Mouse (Mus musculus): Measurements from ENCODE around the gene Adamtsl3. TPM values are rescaled to one million over a fixed set of nuclear protein-coding genes. Genes with fewer than 3 reads are reported as not detected.

Gene Adamtsl3
- 1 to 10 TPM in 1 of 2 experiments, under 1 TPM in 1; 0.97 to 2.0 TPM for total RNA-seq (2021)
- long read RNA-seq, experiment 1, partial matches to known transcripts, result 1 of 2 reads
- long read RNA-seq, experiment 1, other reads (novel, unspliced or antisense), result 1 of 2 reads
- long read RNA-seq, experiment 2, result 0 reads

- DNase-seq (ENCODE audit: extremely low spot score in 1 of 2, low spot score in 2 of 2), result no peak
- peak within 1 kb of the TSS; percentile 33 for H3K4me3 ChIP-seq
- no peak within 1 kb of the TSS for H3K27ac ChIP-seq
- TF ChIP-seq CTCF (IDR thresholded peaks at IDR 0.05), result no peak
- intact Hi-C loops (cut with DNase I), result no loop called here
Observed at GRCm38 (mm10) chr7:82335211-82336121, at the start of gene Adamtsl3. Gene Adamtsl3 (plus strand): TSS chr7:82335694.

DNA sequence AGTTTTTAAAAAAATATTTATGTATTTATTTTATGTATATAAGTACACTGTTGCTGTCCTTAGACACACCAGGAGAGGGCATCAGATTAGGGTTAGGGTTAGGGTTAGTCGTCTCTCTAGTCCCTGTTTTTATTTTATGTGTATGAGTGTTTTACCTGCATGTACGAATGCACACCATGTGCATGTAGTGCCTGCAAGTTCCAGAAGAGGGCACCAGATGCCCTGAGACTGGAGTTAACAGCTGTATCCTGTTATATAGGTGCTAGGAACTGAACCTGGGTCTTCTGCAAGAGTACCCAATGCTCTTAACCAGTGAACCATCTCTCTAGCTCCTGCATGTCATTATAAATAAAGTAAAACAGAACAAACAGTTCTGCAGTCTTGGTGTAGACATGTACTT, 48.3 kb upstream of the Adamtsl3 start:
- intact Hi-C loops (cut with DNase I), result no loop called here
- no peak overlapping the region for H3K4me3 ChIP-seq

DNA sequence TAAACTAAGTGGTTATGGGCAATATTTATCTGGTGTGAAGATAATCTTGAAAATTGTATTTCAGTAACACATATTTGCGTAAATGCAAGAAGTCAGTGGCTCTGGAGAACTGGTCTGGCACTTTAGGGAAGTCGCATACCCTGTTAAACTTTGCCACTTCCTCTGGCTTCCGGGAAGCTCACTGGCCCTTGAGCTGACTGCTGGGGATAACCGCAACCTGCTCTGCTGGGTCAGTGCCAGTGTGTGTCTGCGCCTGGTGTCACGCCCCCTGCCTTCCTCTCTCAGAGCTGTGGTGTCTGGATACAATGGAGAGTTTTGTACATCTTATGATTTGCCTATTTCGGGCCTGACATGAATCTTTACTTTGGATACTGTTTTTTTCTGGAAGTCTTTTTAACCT, 42.1 kb upstream of the Adamtsl3 start:
- no peak for DNase-seq (ENCODE audit: extremely low spot score in 1 of 2, low spot score in 2 of 2)
- no peak for TF ChIP-seq CTCF (IDR thresholded peaks at IDR 0.05)
- intact Hi-C loops (cut with DNase I), result no loop called here
- H3K27ac ChIP-seq, result no peak overlapping the region
- H3K4me3 ChIP-seq, result no peak overlapping the region

More for the DNA sequence above, 48.3 kb upstream of the Adamtsl3 start:
- no peak for DNase-seq (ENCODE audit: extremely low spot score in 1 of 2, low spot score in 2 of 2)
- peak; percentile 23 for TF ChIP-seq CTCF (IDR thresholded peaks at IDR 0.05)
- no peak overlapping the region for H3K27ac ChIP-seq

- TF ChIP-seq CTCF (IDR thresholded peaks at IDR 0.05), result no peak
- intact Hi-C loops (cut with DNase I), result no loop called here
Observed at GRCm38 (mm10) chr7:82294083-82294482, 41.4 kb upstream of the Adamtsl3 start.

DNA sequence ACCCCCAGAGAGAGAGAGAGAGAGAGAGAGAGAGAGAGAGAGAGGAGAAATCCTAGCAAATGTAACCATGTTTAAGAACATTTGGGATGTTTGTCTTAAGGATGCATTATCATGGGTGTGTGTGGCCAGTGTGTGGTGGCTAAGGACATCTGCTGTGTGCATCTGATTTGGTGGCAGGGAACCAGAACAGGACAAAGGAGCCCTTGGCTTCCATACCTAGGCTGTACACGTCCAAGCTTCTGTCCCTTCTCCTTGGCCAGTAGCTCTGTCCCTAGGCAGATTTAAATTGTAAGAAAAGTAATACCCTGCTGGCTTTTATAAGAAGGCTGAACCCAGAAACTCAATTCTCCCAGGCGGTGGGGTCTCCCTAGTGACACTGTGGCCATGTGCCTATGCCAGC, 40.9 kb upstream of the Adamtsl3 start:
- TF ChIP-seq CTCF (IDR thresholded peaks at IDR 0.05), result no peak
- intact Hi-C loops (cut with DNase I), result no loop called here
- DNase-seq (ENCODE audit: extremely low spot score in 1 of 2, low spot score in 2 of 2), result no peak
- no peak overlapping the region for H3K4me3 ChIP-seq
- no peak overlapping the region for H3K27ac ChIP-seq

More at GRCm38 (mm10) chr7:82294083-82294482, 41.4 kb upstream of the Adamtsl3 start:
- DNase-seq (ENCODE audit: extremely low spot score in 1 of 2, low spot score in 2 of 2), result no peak
- H3K4me3 ChIP-seq, result no peak overlapping the region
- no peak overlapping the region for H3K27ac ChIP-seq

- DNase-seq (ENCODE audit: extremely low spot score in 1 of 2, low spot score in 2 of 2), result no peak
- Histone ChIP-seq H3K27ac (no peak overlapping the region), H3K4me3 (no peak overlapping the region)
- no peak for TF ChIP-seq CTCF (IDR thresholded peaks at IDR 0.05)
- intact Hi-C loops (cut with DNase I), result no loop called here
Observed at GRCm38 (mm10) chr7:82308398-82308797, 27.1 kb upstream of the Adamtsl3 start.

GRCm38 (mm10) chr7:82318515-82318914, 17.0 kb upstream of the Adamtsl3 start:
- Histone ChIP-seq H3K4me3 (no peak overlapping the region), H3K27ac (no peak overlapping the region)
- TF ChIP-seq CTCF (IDR thresholded peaks at IDR 0.05), result no peak
- intact Hi-C loops (cut with DNase I), result no loop called here
- no peak for DNase-seq (ENCODE audit: extremely low spot score in 1 of 2, low spot score in 2 of 2)

DNA sequence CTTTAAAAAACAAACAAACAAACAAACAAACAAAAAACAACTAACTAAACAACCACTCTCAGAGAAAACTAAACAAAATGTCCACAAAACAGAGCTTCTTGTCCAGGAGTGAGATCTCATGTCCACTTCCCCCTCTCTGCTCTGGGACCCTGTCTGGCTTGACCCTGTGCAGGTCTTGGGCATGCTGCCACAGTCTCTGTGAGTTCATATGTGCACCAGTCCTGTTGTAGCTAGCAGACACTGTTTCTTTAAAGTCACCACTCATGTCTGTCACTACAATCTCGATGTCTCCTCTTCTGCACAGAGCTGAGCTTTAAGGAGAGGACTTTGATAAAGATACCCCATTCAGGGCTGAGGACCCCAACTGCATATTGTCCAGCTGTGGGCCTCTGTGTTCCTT, 8.9 kb upstream of the Adamtsl3 start:
- H3K27ac ChIP-seq, result no peak overlapping the region
- intact Hi-C loops (cut with DNase I), result no loop called here
- no peak for TF ChIP-seq CTCF (IDR thresholded peaks at IDR 0.05)
- DNase-seq (ENCODE audit: extremely low spot score in 1 of 2, low spot score in 2 of 2), result no peak
- H3K4me3 ChIP-seq, result no peak overlapping the region

- no peak for TF ChIP-seq CTCF (IDR thresholded peaks at IDR 0.05)
- intact Hi-C loops (cut with DNase I), result no loop called here
- DNase-seq (ENCODE audit: extremely low spot score in 1 of 2, low spot score in 2 of 2), result no peak
- Histone ChIP-seq H3K27ac (no peak overlapping the region), H3K4me3 (no peak overlapping the region)
Observed at GRCm38 (mm10) chr7:82327201-82327600, 8.3 kb upstream of the Adamtsl3 start.

DNA sequence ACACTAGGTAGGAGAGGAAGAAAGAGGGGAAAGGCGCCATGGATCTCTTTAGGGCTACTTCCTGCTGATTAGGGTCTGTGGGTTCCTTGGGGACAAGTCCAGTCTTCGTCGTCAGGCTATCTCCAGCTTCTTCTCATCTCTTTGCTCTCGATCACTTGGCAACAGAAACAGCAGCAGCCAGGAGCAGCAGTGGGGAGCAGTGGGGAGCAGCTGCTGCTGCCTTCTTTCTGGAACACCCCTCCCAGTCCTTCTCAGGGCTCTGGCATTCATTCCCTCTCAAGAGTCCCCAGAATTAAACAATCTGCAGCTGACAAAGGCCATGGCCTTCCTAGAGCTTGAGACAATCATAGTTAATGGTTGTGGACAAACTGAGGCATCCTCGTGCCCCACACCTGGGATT, 7.6 kb upstream of the Adamtsl3 start:
- DNase-seq (ENCODE audit: extremely low spot score in 1 of 2, low spot score in 2 of 2), result no peak
- no peak for TF ChIP-seq CTCF (IDR thresholded peaks at IDR 0.05)
- intact Hi-C loops (cut with DNase I), result no loop called here
- H3K27ac ChIP-seq, result no peak overlapping the region
- no peak overlapping the region for H3K4me3 ChIP-seq

DNA sequence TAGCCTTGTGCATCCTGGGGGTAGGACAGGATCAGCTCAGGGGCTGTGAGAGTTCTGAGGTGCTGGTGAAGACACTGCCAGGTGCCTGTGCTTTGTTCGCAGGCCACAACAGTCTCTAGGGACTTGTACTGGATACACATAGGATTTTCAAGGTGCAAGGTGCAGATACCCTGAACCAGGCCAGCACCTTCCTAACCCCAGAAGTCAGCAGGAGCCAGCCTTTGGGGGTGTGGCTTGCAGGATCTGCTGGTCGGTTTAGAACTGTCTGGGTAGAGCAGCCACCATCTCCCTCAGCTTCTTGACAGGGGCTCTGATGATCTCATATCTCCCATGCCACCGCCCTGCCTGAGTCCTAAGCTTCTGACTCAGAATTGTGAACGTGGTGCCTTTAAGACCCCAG, 5.7 kb upstream of the Adamtsl3 start:
- TF ChIP-seq CTCF (IDR thresholded peaks at IDR 0.05), result no peak
- intact Hi-C loops (cut with DNase I), result no loop called here
- DNase-seq (ENCODE audit: extremely low spot score in 1 of 2, low spot score in 2 of 2), result no peak
- no peak overlapping the region for H3K4me3 ChIP-seq
- no peak overlapping the region for H3K27ac ChIP-seq

- intact Hi-C loops (cut with DNase I), result no loop called here
- H3K27ac ChIP-seq, result no peak overlapping the region
- no peak overlapping the region for H3K4me3 ChIP-seq
- DNase-seq (ENCODE audit: extremely low spot score in 1 of 2, low spot score in 2 of 2), result no peak
- TF ChIP-seq CTCF (IDR thresholded peaks at IDR 0.05), result no peak
Observed at GRCm38 (mm10) chr7:82330860-82331259, 4.6 kb upstream of the Adamtsl3 start.

DNA sequence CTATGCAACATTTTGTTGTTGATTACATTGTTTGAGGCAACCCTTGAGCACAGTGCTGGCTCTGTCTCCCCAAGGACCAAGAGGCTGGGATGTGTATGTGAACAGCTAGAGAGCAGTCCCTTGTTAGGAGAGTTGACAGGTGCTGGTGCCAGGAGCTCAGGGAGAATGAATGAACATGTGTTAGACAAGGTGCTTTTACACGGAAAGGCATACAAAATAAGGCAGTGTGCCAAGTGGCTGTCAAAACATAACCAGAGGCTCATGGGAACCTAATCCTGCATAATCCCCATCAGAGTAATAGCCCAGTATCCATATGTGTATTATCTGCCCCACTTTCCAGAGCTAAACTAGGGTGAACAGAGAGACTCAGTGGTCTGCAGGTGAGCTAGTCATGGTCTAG, 1.5 kb upstream of the Adamtsl3 start:
- intact Hi-C loops (cut with DNase I), result no loop called here

More for the DNA sequence above, 1.5 kb upstream of the Adamtsl3 start:
- TF ChIP-seq CTCF (IDR thresholded peaks at IDR 0.05), result no peak
- no peak for DNase-seq (ENCODE audit: extremely low spot score in 1 of 2, low spot score in 2 of 2)
- H3K4me3 ChIP-seq, result no peak overlapping the region
- H3K27ac ChIP-seq, result no peak overlapping the region

Data from left cerebral cortex, adult 2 months (tissue).